Mouse (Mus musculus): ENCODE results near the gene Pcbp2.

GRCm38 (mm10) chr15:102501084-102501814 lies 30.9 kb downstream of the Pcbp2 start:
- TF ChIP-seq CTCF (IDR thresholded peaks at IDR 0.05; ENCODE audit: extremely low read depth, insufficient read depth, low read length) (no peak), POLR2A (IDR thresholded peaks at IDR 0.05; ENCODE audit: extremely low read depth, insufficient read depth, low read length) (no peak; the same call in 1 of the 2 replicates)
